Mouse (Mus musculus): ENCODE measurements around the gene AC109138.7. TPM values are rescaled to one million over a fixed set of nuclear protein-coding genes. Genes with fewer than 3 reads are reported as not detected.

Gene AC109138.7
- total and polyA plus RNA-seq, 2 experiments from 2014 or later = not detected

DNA sequence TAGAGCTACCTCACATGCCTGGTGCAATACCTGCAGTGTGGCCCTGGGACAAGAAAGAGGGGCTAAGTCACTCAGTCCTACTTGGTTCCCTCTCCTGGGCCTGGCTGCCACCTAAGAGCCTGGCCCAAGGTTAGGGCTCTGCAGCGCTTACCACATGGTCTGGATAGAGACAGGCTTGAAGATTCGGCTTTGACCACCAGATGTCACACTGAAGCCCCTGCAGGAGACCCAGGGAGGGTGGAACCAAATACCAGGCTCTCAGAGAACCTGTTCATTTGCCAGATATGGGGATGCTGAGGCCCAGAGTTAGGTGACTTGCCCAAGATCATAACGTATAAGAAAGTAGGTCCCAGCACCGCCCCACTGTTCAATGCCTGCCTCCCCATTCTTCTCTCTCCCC, 51.8 kb downstream of the AC109138.7 start:
- no peak overlapping the region for H3K9ac ChIP-seq (replicated peaks; ENCODE audit: low read length)
- H3K9me3 ChIP-seq (ENCODE audit: low read length) = no peaks in the 10 kb centered on the region
- no peak overlapping the region for H3K4me2 ChIP-seq (ENCODE audit: low read depth, low read length)
- no peak overlapping the region for H3K4me3 ChIP-seq (ENCODE audit: low read length)
- peaks cover 6% of the 10 kb centered on the region; the same call in 1 of the 2 replicates for H3K4me1 ChIP-seq (ENCODE audit: insufficient read depth, low read length)
- H3K27ac ChIP-seq = no peak overlapping the region
- DNase-seq (ENCODE audit: low spot score) (peak; percentile 51), ATAC-seq (no peak)
- 0 out of 2 replicates have a peak, but pooled peaks cover 2% of the 10 kb centered on the region for H3K36me3 ChIP-seq (ENCODE audit: insufficient read depth, low read length)
- WGBS = 63% methylated on average over 4 of the region's 4 CpGs
- no peaks in the 10 kb centered on the region for H3K27me3 ChIP-seq (ENCODE audit: insufficient read depth, low read length)
- peak; percentile 50; the same call in 1 of the 2 replicates for TF ChIP-seq CTCF (IDR thresholded peaks at IDR 0.05; ENCODE audit: low read depth)

DNA sequence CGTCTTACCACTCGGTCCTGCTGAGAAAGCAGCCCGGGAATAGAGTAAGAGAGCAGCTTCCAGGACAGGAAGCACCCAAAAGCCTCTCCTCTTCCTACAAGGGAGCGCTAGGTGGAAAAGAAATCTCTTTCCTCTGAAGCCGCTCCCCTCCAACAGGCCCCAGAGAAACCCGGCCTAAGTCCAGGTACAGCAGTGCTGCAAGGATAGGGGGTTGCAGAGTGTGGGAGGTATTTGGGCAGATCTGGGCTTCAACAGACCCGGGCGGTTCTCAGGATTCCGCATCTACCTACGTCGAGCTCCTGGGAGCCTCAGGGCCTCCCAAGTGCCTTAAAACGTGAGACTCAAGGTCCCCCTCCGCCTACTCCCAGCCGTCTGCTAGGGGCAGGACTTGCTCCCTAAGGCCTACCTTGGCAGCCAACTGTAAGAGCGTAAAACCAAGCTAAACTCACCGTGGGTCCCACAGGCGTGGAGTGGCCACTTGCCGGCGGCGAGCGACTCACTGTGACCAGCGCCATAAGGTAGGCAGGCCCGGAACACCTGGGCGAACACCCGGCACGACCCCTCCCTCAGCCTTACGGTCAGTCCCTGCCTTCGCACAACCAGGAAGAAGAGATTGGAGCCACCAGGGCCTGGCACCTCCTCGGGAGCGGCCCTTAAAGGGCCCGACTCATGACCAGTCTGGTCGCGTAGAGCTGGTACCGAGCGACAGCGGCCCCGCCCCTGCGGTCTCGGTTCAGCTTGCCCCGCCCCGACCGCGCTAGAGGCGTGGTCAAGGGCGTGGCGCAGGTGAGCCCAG, 54.6 kb downstream of the AC109138.7 start, which contains the start of gene Ssh3:
Gene Ssh3 (minus strand): TSS at position 615 of the 796 bp plus-strand sequence.
- no peak for TF ChIP-seq CTCF (IDR thresholded peaks at IDR 0.05; ENCODE audit: low read depth)
- Histone ChIP-seq H3K4me3 (ENCODE audit: low read length) (peak within 1 kb of the TSS; percentile 38), H3K36me3 (ENCODE audit: insufficient read depth, low read length) (0 out of 2 replicates have a peak, but pooled peaks cover 7% of the 10 kb centered on the region), H3K27me3 (ENCODE audit: insufficient read depth, low read length) (no peaks in the 10 kb centered on the region), H3K9me3 (ENCODE audit: low read length) (no peaks in the 10 kb centered on the region), H3K9ac (replicated peaks; ENCODE audit: low read length) (peak within 1 kb of the TSS; percentile 51), H3K27ac (peak within 1 kb of the TSS; percentile 58; the same call in 1 of the 2 replicates), H3K4me1 (ENCODE audit: insufficient read depth, low read length) (peaks cover 6% of the 10 kb centered on the region; the same call in 1 of the 2 replicates), H3K4me2 (ENCODE audit: low read depth, low read length) (peak within 1 kb of the TSS; percentile 61)
- 7% methylated on average over 45 of the region's 46 CpGs for WGBS
- DNase-seq (ENCODE audit: low spot score) (peak; percentile 66), ATAC-seq (peak; percentile 64)

GRCm38 (mm10) chr19:4270187-4270586, 56.0 kb downstream of the AC109138.7 start:
- Histone ChIP-seq H3K27me3 (ENCODE audit: insufficient read depth, low read length) (no peaks in the 10 kb centered on the region), H3K4me2 (ENCODE audit: low read depth, low read length) (no peak overlapping the region), H3K4me1 (ENCODE audit: insufficient read depth, low read length) (peaks cover 6% of the 10 kb centered on the region; the same call in 1 of the 2 replicates), H3K27ac (no peak overlapping the region), H3K9ac (replicated peaks; ENCODE audit: low read length) (no peak overlapping the region), H3K9me3 (ENCODE audit: low read length) (no peaks in the 10 kb centered on the region), H3K4me3 (ENCODE audit: low read length) (no peak overlapping the region), H3K36me3 (ENCODE audit: insufficient read depth, low read length) (0 out of 2 replicates have a peak, but pooled peaks cover 7% of the 10 kb centered on the region)
- ATAC-seq = no peak
- DNase-seq (ENCODE audit: low spot score) = no peak
- WGBS = 61% methylated on average over 6 of the region's 6 CpGs
- no peak for TF ChIP-seq CTCF (IDR thresholded peaks at IDR 0.05; ENCODE audit: low read depth)

- H3K27me3 ChIP-seq (ENCODE audit: insufficient read depth, low read length) = no peaks in the 10 kb centered on the region
- H3K9ac ChIP-seq (replicated peaks; ENCODE audit: low read length) = no peak overlapping the region
- TF ChIP-seq CTCF (IDR thresholded peaks at IDR 0.05; ENCODE audit: low read depth) = no peak
- DNase-seq (ENCODE audit: low spot score) (no peak), ATAC-seq (no peak)
- H3K4me3 ChIP-seq (ENCODE audit: low read length) = no peak overlapping the region
- H3K4me1 ChIP-seq (ENCODE audit: insufficient read depth, low read length) = peaks cover 6% of the 10 kb centered on the region; the same call in 1 of the 2 replicates
- 96% methylated on average over 11 of the region's 11 CpGs for WGBS
- no peak overlapping the region for H3K27ac ChIP-seq
- 0 out of 2 replicates have a peak, but pooled peaks cover 7% of the 10 kb centered on the region for H3K36me3 ChIP-seq (ENCODE audit: insufficient read depth, low read length)
- H3K9me3 ChIP-seq (ENCODE audit: low read length) = no peaks in the 10 kb centered on the region
- no peak overlapping the region for H3K4me2 ChIP-seq (ENCODE audit: low read depth, low read length)
Observed at GRCm38 (mm10) chr19:4270972-4271371, 56.8 kb downstream of the AC109138.7 start.

- Histone ChIP-seq H3K27me3 (ENCODE audit: insufficient read depth, low read length) (no peaks in the 10 kb centered on the region), H3K4me2 (ENCODE audit: low read depth, low read length) (no peak overlapping the region), H3K9ac (replicated peaks; ENCODE audit: low read length) (no peak overlapping the region), H3K36me3 (ENCODE audit: insufficient read depth, low read length) (0 out of 2 replicates have a peak, but pooled peaks cover 3% of the 10 kb centered on the region), H3K27ac (no peak overlapping the region), H3K9me3 (ENCODE audit: low read length) (no peaks in the 10 kb centered on the region), H3K4me1 (ENCODE audit: insufficient read depth, low read length) (peaks cover 6% of the 10 kb centered on the region), H3K4me3 (ENCODE audit: low read length) (no peak overlapping the region)
- WGBS = 100% methylated on average over 1 of the region's 1 CpGs
- DNase-seq (ENCODE audit: low spot score) = no peak
- TF ChIP-seq CTCF (IDR thresholded peaks at IDR 0.05; ENCODE audit: low read depth) = peak; percentile 40
- no peak for ATAC-seq
Observed at GRCm38 (mm10) chr19:4279487-4279886, 65.3 kb downstream of the AC109138.7 start.

DNA sequence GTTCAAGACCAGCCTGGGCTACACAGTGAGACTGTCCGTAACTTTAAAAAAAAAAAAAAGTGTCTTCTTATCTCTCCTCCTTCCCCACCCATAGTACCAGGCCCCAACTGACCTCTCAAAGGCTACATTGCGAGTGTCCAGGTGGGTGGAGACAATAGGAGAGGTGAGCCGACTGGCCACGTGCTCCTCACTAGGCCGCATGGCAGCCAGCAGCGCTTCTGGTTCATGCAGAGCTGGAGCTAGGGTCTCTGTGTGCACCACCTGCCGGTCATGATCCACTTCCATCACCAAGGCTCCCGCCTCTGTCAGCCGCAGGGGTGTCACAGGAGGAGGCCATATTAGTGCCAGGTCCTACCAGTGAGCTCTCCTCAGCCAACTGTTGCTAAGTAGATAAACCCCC, 66.3 kb downstream of the AC109138.7 start:
- DNase-seq (ENCODE audit: low spot score) (no peak), ATAC-seq (no peak)
- TF ChIP-seq CTCF (IDR thresholded peaks at IDR 0.05; ENCODE audit: low read depth) = no peak
- H3K27me3 ChIP-seq (ENCODE audit: insufficient read depth, low read length) = no peaks in the 10 kb centered on the region
- peaks cover 6% of the 10 kb centered on the region for H3K4me1 ChIP-seq (ENCODE audit: insufficient read depth, low read length)
- whole genome bisulfite sequencing = 94% methylated on average over 9 of the region's 9 CpGs
- no peak overlapping the region for H3K4me3 ChIP-seq (ENCODE audit: low read length)
- peaks cover 3% of the 10 kb centered on the region; the same call in 1 of the 2 replicates for H3K36me3 ChIP-seq (ENCODE audit: insufficient read depth, low read length)
- no peaks in the 10 kb centered on the region for H3K9me3 ChIP-seq (ENCODE audit: low read length)
- H3K9ac ChIP-seq (replicated peaks; ENCODE audit: low read length) = no peak overlapping the region
- no peak overlapping the region for H3K4me2 ChIP-seq (ENCODE audit: low read depth, low read length)
- no peak overlapping the region for H3K27ac ChIP-seq

Small RNAs within 50 kb of the gene (microRNA-seq; reads per million reads assigned to microRNA genes)
- gene Gm26115 = 0 reads per million in 2 experiments
- gene Mir6985 = 1.1 to 2.1 reads per million in 2 experiments

Other genes starting within 250 kb of the AC109138.7 start
- gene Aldh3b2, start 242.0 kb upstream of the AC109138.7 start, total RNA-seq (2014; rRNA removed) = 0.32 and 1.1 TPM in 2 replicates
- 0.95 and 1.4 TPM in 2 replicates for gene Aldh3b2, start 242.0 kb upstream of the AC109138.7 start, polyA plus RNA-seq (2015; fragmentation: Nextera tagmentation; extraction: Ambion mirVana)
- 3.3 and 7.3 TPM in 2 replicates for gene Acy3, start 227.8 kb upstream of the AC109138.7 start, total RNA-seq (2014; rRNA removed)
- gene Acy3, start 227.8 kb upstream of the AC109138.7 start, polyA plus RNA-seq (2015; fragmentation: Nextera tagmentation; extraction: Ambion mirVana) = 2.8 and 3.5 TPM in 2 replicates
- gene Tbx10, start 221.6 kb upstream of the AC109138.7 start, total RNA-seq (2014; rRNA removed) = not detected in 2 replicates
- gene Tbx10, start 221.6 kb upstream of the AC109138.7 start, polyA plus RNA-seq (2015; fragmentation: Nextera tagmentation; extraction: Ambion mirVana) = 0.36 and 0.39 TPM in 2 replicates
- gene Nudt8, start 213.8 kb upstream of the AC109138.7 start, total RNA-seq (2014; rRNA removed) = 23.5 and 29.1 TPM in 2 replicates
- 25.9 and 26.0 TPM in 2 replicates for gene Nudt8, start 213.8 kb upstream of the AC109138.7 start, polyA plus RNA-seq (2015; fragmentation: Nextera tagmentation; extraction: Ambion mirVana)
- gene Gm49405, start 213.7 kb upstream of the AC109138.7 start, total RNA-seq (2014; rRNA removed) = 2.5 and 3.5 TPM in 2 replicates
- gene Gm49405, start 213.7 kb upstream of the AC109138.7 start, polyA plus RNA-seq (2015; fragmentation: Nextera tagmentation; extraction: Ambion mirVana) = 2.1 and 2.2 TPM in 2 replicates
- gene Doc2g, start 211.0 kb upstream of the AC109138.7 start, total RNA-seq (2014; rRNA removed) = 3.7 and 3.9 TPM in 2 replicates
- gene Doc2g, start 211.0 kb upstream of the AC109138.7 start, polyA plus RNA-seq (2015; fragmentation: Nextera tagmentation; extraction: Ambion mirVana) = 3.5 and 3.7 TPM in 2 replicates
- 160 and 203 TPM in 2 replicates for gene Ndufv1, start 201.6 kb upstream of the AC109138.7 start, total RNA-seq (2014; rRNA removed)
- 285 and 291 TPM in 2 replicates for gene Ndufv1, start 201.6 kb upstream of the AC109138.7 start, polyA plus RNA-seq (2015; fragmentation: Nextera tagmentation; extraction: Ambion mirVana)
- gene Gstp1, start 176.4 kb upstream of the AC109138.7 start, total RNA-seq (2014; rRNA removed) = 317 and 335 TPM in 2 replicates
- 575 and 599 TPM in 2 replicates for gene Gstp1, start 176.4 kb upstream of the AC109138.7 start, polyA plus RNA-seq (2015; fragmentation: Nextera tagmentation; extraction: Ambion mirVana)
- 0.52 TPM in 1 of 2 replicates, not detected in the other for gene Gstp2, start 168.3 kb upstream of the AC109138.7 start, total RNA-seq (2014; rRNA removed)
- gene Gstp2, start 168.3 kb upstream of the AC109138.7 start, polyA plus RNA-seq (2015; fragmentation: Nextera tagmentation; extraction: Ambion mirVana) = 2.2 and 3.0 TPM in 2 replicates
- gene Gstp3, start 154.8 kb upstream of the AC109138.7 start, total RNA-seq (2014; rRNA removed) = not detected in 2 replicates
- gene Gstp3, start 154.8 kb upstream of the AC109138.7 start, polyA plus RNA-seq (2015; fragmentation: Nextera tagmentation; extraction: Ambion mirVana) = not detected in 2 replicates
- not detected in 2 replicates for gene Cabp2, start 132.8 kb upstream of the AC109138.7 start, total RNA-seq (2014; rRNA removed)
- gene Cabp2, start 132.8 kb upstream of the AC109138.7 start, polyA plus RNA-seq (2015; fragmentation: Nextera tagmentation; extraction: Ambion mirVana) = not detected in 2 replicates
- 49.4 and 57.5 TPM in 2 replicates for gene Cdk2ap2, start 117.2 kb upstream of the AC109138.7 start, total RNA-seq (2014; rRNA removed)
- gene Cdk2ap2, start 117.2 kb upstream of the AC109138.7 start, polyA plus RNA-seq (2015; fragmentation: Nextera tagmentation; extraction: Ambion mirVana) = 63.9 and 64.6 TPM in 2 replicates
- 134 and 142 TPM in 2 replicates for gene Pitpnm1, start 114.4 kb upstream of the AC109138.7 start, total RNA-seq (2014; rRNA removed)
- gene Pitpnm1, start 114.4 kb upstream of the AC109138.7 start, polyA plus RNA-seq (2015; fragmentation: Nextera tagmentation; extraction: Ambion mirVana) = 88.0 and 91.9 TPM in 2 replicates
- gene Aip, start 88.5 kb upstream of the AC109138.7 start, total RNA-seq (2014; rRNA removed) = 33.4 and 38.2 TPM in 2 replicates
- 89.4 and 94.3 TPM in 2 replicates for gene Aip, start 88.5 kb upstream of the AC109138.7 start, polyA plus RNA-seq (2015; fragmentation: Nextera tagmentation; extraction: Ambion mirVana)
- 0.37 TPM in 1 of 2 replicates, not detected in the other for gene Gpr152, start 74.6 kb upstream of the AC109138.7 start, total RNA-seq (2014; rRNA removed)
- gene Gpr152, start 74.6 kb upstream of the AC109138.7 start, polyA plus RNA-seq (2015; fragmentation: Nextera tagmentation; extraction: Ambion mirVana) = 0.05 TPM in 1 of 2 replicates, not detected in the other
- gene Cabp4, start 70.3 kb upstream of the AC109138.7 start, total RNA-seq (2014; rRNA removed) = not detected in 2 replicates
- 0.29 and 0.51 TPM in 2 replicates for gene Cabp4, start 70.3 kb upstream of the AC109138.7 start, polyA plus RNA-seq (2015; fragmentation: Nextera tagmentation; extraction: Ambion mirVana)
- 71.5 and 137 TPM in 2 replicates for gene Coro1b, start 65.7 kb upstream of the AC109138.7 start, total RNA-seq (2014; rRNA removed)
- 90.7 and 114 TPM in 2 replicates for gene Coro1b, start 65.7 kb upstream of the AC109138.7 start, polyA plus RNA-seq (2015; fragmentation: Nextera tagmentation; extraction: Ambion mirVana)
- gene Ptprcap, start 60.8 kb upstream of the AC109138.7 start, total RNA-seq (2014; rRNA removed) = 1.0 TPM in 1 of 2 replicates, not detected in the other
- 0.40 and 0.44 TPM in 2 replicates for gene Ptprcap, start 60.8 kb upstream of the AC109138.7 start, polyA plus RNA-seq (2015; fragmentation: Nextera tagmentation; extraction: Ambion mirVana)
- gene Rps6kb2, start 51.0 kb upstream of the AC109138.7 start, total RNA-seq (2014; rRNA removed) = 17.6 and 24.7 TPM in 2 replicates
- 49.6 and 56.5 TPM in 2 replicates for gene Rps6kb2, start 51.0 kb upstream of the AC109138.7 start, polyA plus RNA-seq (2015; fragmentation: Nextera tagmentation; extraction: Ambion mirVana)
- 5.5 and 8.3 TPM in 2 replicates for gene Carns1, start 38.9 kb upstream of the AC109138.7 start, total RNA-seq (2014; rRNA removed)
- 7.1 and 7.5 TPM in 2 replicates for gene Carns1, start 38.9 kb upstream of the AC109138.7 start, polyA plus RNA-seq (2015; fragmentation: Nextera tagmentation; extraction: Ambion mirVana)
- gene Tbc1d10c, start 23.1 kb upstream of the AC109138.7 start, total RNA-seq (2014; rRNA removed) = 2.7 and 3.8 TPM in 2 replicates
- gene Tbc1d10c, start 23.1 kb upstream of the AC109138.7 start, polyA plus RNA-seq (2015; fragmentation: Nextera tagmentation; extraction: Ambion mirVana) = 0.95 and 1.4 TPM in 2 replicates
- gene Ppp1ca, start 22.3 kb upstream of the AC109138.7 start, total RNA-seq (2014; rRNA removed) = 502 and 597 TPM in 2 replicates
- 564 and 571 TPM in 2 replicates for gene Ppp1ca, start 22.3 kb upstream of the AC109138.7 start, polyA plus RNA-seq (2015; fragmentation: Nextera tagmentation; extraction: Ambion mirVana)
- gene Rad9a, start 12.7 kb upstream of the AC109138.7 start, total RNA-seq (2014; rRNA removed) = 15.8 and 25.8 TPM in 2 replicates
- gene Rad9a, start 12.7 kb upstream of the AC109138.7 start, polyA plus RNA-seq (2015; fragmentation: Nextera tagmentation; extraction: Ambion mirVana) = 13.7 and 14.6 TPM in 2 replicates
- gene Clcf1, start 119 bp upstream of the AC109138.7 start, total RNA-seq (2014; rRNA removed) = 0.42 and 3.8 TPM in 2 replicates
- gene Clcf1, start 119 bp upstream of the AC109138.7 start, polyA plus RNA-seq (2015; fragmentation: Nextera tagmentation; extraction: Ambion mirVana) = 0.83 TPM in 2 replicates
- 28.1 and 28.7 TPM in 2 replicates for gene Pold4, start 17.5 kb downstream of the AC109138.7 start, total RNA-seq (2014; rRNA removed)
- 24.5 and 26.2 TPM in 2 replicates for gene Pold4, start 17.5 kb downstream of the AC109138.7 start, polyA plus RNA-seq (2015; fragmentation: Nextera tagmentation; extraction: Ambion mirVana)
- 64.6 and 69.6 TPM in 2 replicates for gene Ssh3, start 54.8 kb downstream of the AC109138.7 start, total RNA-seq (2014; rRNA removed)
- gene Ssh3, start 54.8 kb downstream of the AC109138.7 start, polyA plus RNA-seq (2015; fragmentation: Nextera tagmentation; extraction: Ambion mirVana) = 18.9 and 21.8 TPM in 2 replicates
- gene Ankrd13d, start 68.8 kb downstream of the AC109138.7 start, total RNA-seq (2014; rRNA removed) = 97.2 and 121 TPM in 2 replicates
- 70.9 and 71.5 TPM in 2 replicates for gene Ankrd13d, start 68.8 kb downstream of the AC109138.7 start, polyA plus RNA-seq (2015; fragmentation: Nextera tagmentation; extraction: Ambion mirVana)
- gene Grk2, start 91.9 kb downstream of the AC109138.7 start, total RNA-seq (2014; rRNA removed) = 138 and 142 TPM in 2 replicates
- gene Grk2, start 91.9 kb downstream of the AC109138.7 start, polyA plus RNA-seq (2015; fragmentation: Nextera tagmentation; extraction: Ambion mirVana) = 25.8 and 26.2 TPM in 2 replicates
- gene Kdm2a, start 183.9 kb downstream of the AC109138.7 start, total RNA-seq (2014; rRNA removed) = 67.5 and 73.7 TPM in 2 replicates
- gene Kdm2a, start 183.9 kb downstream of the AC109138.7 start, polyA plus RNA-seq (2015; fragmentation: Nextera tagmentation; extraction: Ambion mirVana) = 18.0 and 19.8 TPM in 2 replicates
- gene Rhod, start 225.1 kb downstream of the AC109138.7 start, total RNA-seq (2014; rRNA removed) = 3.5 and 7.2 TPM in 2 replicates
- gene Rhod, start 225.1 kb downstream of the AC109138.7 start, polyA plus RNA-seq (2015; fragmentation: Nextera tagmentation; extraction: Ambion mirVana) = 5.2 and 5.7 TPM in 2 replicates